Mouse (Mus musculus) cortical plate, adult 2 months (tissue): ENCODE measurements around the gene Aig1.

Experiments used
- CTCF ChIP-seq: fragments of 200-500 bp; IDR thresholded peaks from 2 replicates; pipeline ENCODE4 v1.5.1; 2011; ENCODE audit warnings: mild to moderate bottlenecking, control low read depth, low read length; ENCODE audit not compliant: insufficient read depth; ENCODE audit errors: extremely low read depth
- POLR2A ChIP-seq: fragments of 200-500 bp; IDR thresholded peaks from 2 replicates; pipeline ENCODE4 v1.6.1; 2011; ENCODE audit warnings: mild to moderate bottlenecking, low read length, control low read depth; ENCODE audit not compliant: insufficient read depth; ENCODE audit errors: extremely low read depth

- no peak for TF ChIP-seq CTCF
- no peak for TF ChIP-seq POLR2A
Observed at GRCm38 (mm10) chr10:13868371-13869321, at the start of gene Aig1.
